Mouse (Mus musculus) heart, adult 2 months (tissue): Measurements from ENCODE around the gene Olfr90.

Experiments
- EP300 ChIP-seq: fragments of 200-500 bp; IDR thresholded peaks from 2 replicates; pipeline ENCODE4 v1.6.1; 2011; ENCODE audit warnings: low read depth, low read length, control low read depth; ENCODE audit not compliant: insufficient read depth
- POLR2A ChIP-seq: fragments of 200-500 bp; IDR thresholded peaks from 2 replicates; pipeline ENCODE4 v1.6.1; 2011; ENCODE audit warnings: mild to moderate bottlenecking, low read depth, low read length, control low read depth; ENCODE audit not compliant: insufficient read depth

DNA sequence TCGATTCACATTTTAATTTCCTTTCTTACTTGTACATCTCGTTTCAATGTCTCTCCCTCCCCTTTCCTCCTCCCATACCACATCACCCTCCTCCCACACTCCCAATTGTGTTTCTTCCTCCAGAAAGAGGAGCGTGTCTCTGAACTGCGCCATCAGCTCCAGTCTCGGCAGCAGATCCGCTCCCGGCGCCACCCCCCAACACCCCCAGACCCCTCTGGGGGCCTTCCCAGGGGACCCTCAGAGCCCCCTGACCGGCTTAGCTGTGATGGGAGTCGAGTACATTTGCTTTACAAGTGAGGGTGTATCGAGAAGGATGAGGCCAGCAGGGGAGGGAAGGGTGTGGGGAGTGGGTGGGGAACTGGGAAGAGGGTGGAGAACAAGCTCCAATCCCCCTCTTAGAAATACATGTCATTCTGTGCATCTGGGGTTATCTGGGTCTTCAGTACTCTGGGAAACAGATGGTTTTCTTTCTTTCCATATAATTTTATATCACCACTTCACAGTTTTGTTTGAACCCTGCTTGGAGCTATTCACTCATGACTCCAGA is 15.5 kb downstream of the Olfr90 start:
- TF ChIP-seq POLR2A = no peak
- TF ChIP-seq EP300 = no peak
